Comparison of ENCODE assay signal across 18 mouse cellular contexts in the genomic region with DNA sequence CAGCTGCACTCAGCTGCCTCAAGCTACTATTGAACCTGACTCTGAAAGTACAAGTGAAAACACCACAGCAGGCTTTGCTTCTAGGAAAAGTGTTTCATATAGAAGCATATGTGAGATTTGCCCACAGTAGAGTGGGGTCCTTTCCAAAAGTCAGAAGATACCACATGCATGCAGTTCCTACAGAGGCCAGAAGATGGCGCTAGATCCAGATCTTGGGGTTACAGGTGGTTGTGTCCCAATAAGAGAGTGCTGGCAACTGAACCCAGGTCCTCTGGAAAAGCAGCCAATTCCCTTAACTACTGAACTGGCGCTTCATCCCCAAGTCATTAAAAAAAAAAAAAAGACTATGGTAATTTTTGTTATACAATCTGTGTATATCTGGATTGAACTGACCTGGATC. TPM values are rescaled to one million over a fixed set of nuclear protein-coding genes. Genes with fewer than 3 reads are reported as not detected.
A peak's percentile ranks its signal among the peaks of the same experiment; 100 is the strongest.
DNase-seq lines count a peak whose midpoint lies in the region; ATAC-seq and TF ChIP-seq lines count a peak whose summit lies in the region.
"Had no signal": no experiment of that assay in that cellular context is flagged by ENCODE, and none has a peak within 500 bp of the region (broad histone marks: within the 10 kb centered on the region; RNA-seq: fewer than 3 reads in every experiment).

No protein-coding gene starts in this region.

- intact Hi-C loops in heart, postnatal 14 days (cut with DNase I), result loop anchor here (10.0 kb wide), 1 partner anchor 309 kb away; no protein-coding TSS in a partner anchor

- TF ChIP-seq POLR2A in brain, embryonic 14.5 days (IDR thresholded peaks at IDR 0.05; ENCODE audit: borderline replicate concordance, extremely low read depth, insufficient read depth, insufficient read length, poor library complexity, severe bottlenecking), result no peak

- no peaks in the 10 kb centered on the region for H3K36me3 ChIP-seq in heart, embryonic 10.5 days
- no peaks in the 10 kb centered on the region for H3K36me3 ChIP-seq in liver, embryonic 14.5 days (replicated peaks; ENCODE audit: control insufficient read depth, insufficient read depth, low read depth)
- H3K36me3 ChIP-seq in liver, embryonic 12.5 days, result no peaks in the 10 kb centered on the region
- H3K36me3 ChIP-seq: forebrain, embryonic 15.5 days; limb, embryonic 12.5 days; neural tube, embryonic 13.5 days had no signal

- no peak overlapping the region for H3K4me2 ChIP-seq in liver, embryonic 14.5 days (ENCODE audit: low read depth)
- H3K4me2 ChIP-seq in liver, embryonic 12.5 days, result no peak overlapping the region
- H3K4me2 ChIP-seq: forebrain, embryonic 15.5 days; hindbrain, embryonic 14.5 days; limb, embryonic 12.5 days; neural tube, embryonic 13.5 days had no signal

- TF ChIP-seq CTCF in liver, embryonic 14.5 days (IDR thresholded peaks at IDR 0.05; ENCODE audit: low read depth), result peak; percentile 46
- TF ChIP-seq CTCF in brain, embryonic 14.5 days (IDR thresholded peaks at IDR 0.05; ENCODE audit: borderline replicate concordance, extremely low read depth, insufficient read depth, insufficient read length), result peak; percentile 43; the same call in 1 of the 2 replicates

- no peak overlapping the region for H3K27ac ChIP-seq in heart, embryonic 10.5 days
- no peak overlapping the region for H3K27ac ChIP-seq in liver, embryonic 14.5 days
- no peak overlapping the region for H3K27ac ChIP-seq in liver, embryonic 12.5 days
- H3K27ac ChIP-seq: forebrain, embryonic 15.5 days; hindbrain, embryonic 14.5 days; limb, embryonic 12.5 days; neural tube, embryonic 13.5 days had no signal

- H3K4me1 ChIP-seq in heart, embryonic 10.5 days, result no peaks in the 10 kb centered on the region
- no peaks in the 10 kb centered on the region for H3K4me1 ChIP-seq in liver, embryonic 14.5 days (replicated peaks; ENCODE audit: control insufficient read depth in 2 of 2, insufficient read depth in 2 of 2, low read length in 1 of 2)
- no peaks in the 10 kb centered on the region for H3K4me1 ChIP-seq in liver, embryonic 12.5 days
- H3K4me1 ChIP-seq: limb, embryonic 12.5 days had no signal

- H3K9me3 ChIP-seq in heart, embryonic 10.5 days, result no peaks in the 10 kb centered on the region
- H3K9me3 ChIP-seq in liver, embryonic 14.5 days (ENCODE audit: control insufficient read depth, low read length), result no peaks in the 10 kb centered on the region
- H3K9me3 ChIP-seq in liver, embryonic 12.5 days (replicated peaks), result no peaks in the 10 kb centered on the region
- H3K9me3 ChIP-seq: forebrain, embryonic 15.5 days had no signal

- 79% methylated on average over 2 of the region's 2 CpGs for WGBS in heart, embryonic 10.5 days
- 57% methylated on average over 2 of the region's 2 CpGs for WGBS in liver, embryonic 14.5 days (ENCODE audit: insufficient replicate concordance)
- 63% methylated on average over 2 of the region's 2 CpGs for WGBS in liver, embryonic 12.5 days (ENCODE audit: insufficient replicate concordance)

- no peak for TF ChIP-seq EP300 in liver, embryonic 14.5 days (IDR thresholded peaks at IDR 0.05; ENCODE audit: low read depth)

- no peak overlapping the region for H3K4me3 ChIP-seq in heart, embryonic 10.5 days
- H3K4me3 ChIP-seq in liver, embryonic 14.5 days (ENCODE audit: insufficient read depth in 1 of 2, low read depth in 2 of 2, low read length in 2 of 2), result no peak overlapping the region
- H3K4me3 ChIP-seq in liver, embryonic 12.5 days, result no peak overlapping the region
- H3K4me3 ChIP-seq: forebrain, embryonic 15.5 days; limb, embryonic 12.5 days; neural tube, embryonic 13.5 days had no signal

- DNase-seq in heart, embryonic 10.5 days (ENCODE audit: low spot score), result peak; percentile 48
- DNase-seq in heart, postnatal 14 days, result no peak
- no peak for DNase-seq in liver, embryonic 14.5 days (ENCODE audit: low read depth in 3 of 3, low spot score in 3 of 3)
- DNase-seq in ES-CJ7 (ENCODE audit: low read depth, low spot score), result peak; percentile 38
- no peak for DNase-seq in brain, embryonic 14.5 days (ENCODE audit: low read depth)
- no peak for DNase-seq in right cerebral cortex, adult 18-20 months
- DNase-seq in gastrocnemius, postnatal 10 days, result no peak
- DNase-seq: adrenal gland, adult 8-10 months; cerebellum, adult 8-10 months; gastrocnemius, postnatal 36 days; thymus, postnatal 14 days had no signal

- no peak for ATAC-seq in liver, embryonic 14.5 days (ENCODE audit: insufficient read depth)
- ATAC-seq in liver, embryonic 12.5 days, result no peak
- ATAC-seq: forebrain, embryonic 15.5 days had no signal

- H3K27me3 ChIP-seq in heart, embryonic 10.5 days (ENCODE audit: insufficient read depth, poor library complexity, severe bottlenecking), result no peaks in the 10 kb centered on the region
- no peaks in the 10 kb centered on the region for H3K27me3 ChIP-seq in liver, embryonic 14.5 days (ENCODE audit: control insufficient read depth, insufficient read depth, low read length)
- H3K27me3 ChIP-seq in liver, embryonic 12.5 days (replicated peaks), result no peaks in the 10 kb centered on the region
- H3K27me3 ChIP-seq: forebrain, embryonic 15.5 days; limb, embryonic 12.5 days; neural tube, embryonic 13.5 days had no signal

- H3K9ac ChIP-seq in liver, embryonic 14.5 days (replicated peaks), result no peak overlapping the region
- H3K9ac ChIP-seq in liver, embryonic 12.5 days, result no peak overlapping the region
- H3K9ac ChIP-seq: forebrain, embryonic 15.5 days; hindbrain, embryonic 14.5 days; limb, embryonic 12.5 days; neural tube, embryonic 13.5 days had no signal

RNA-seq across cellular contexts. Expression of gene Rxfp2, which starts 5.7 kb away (rescaled TPM):
- polyA plus RNA-seq in heart, embryonic 10.5 days (2016; fragmentation: Nextera tagmentation; extraction: Ambion mirVana), result 0.36 and 0.59 TPM in 2 replicates
- total RNA-seq in heart, postnatal 14 days (2021), result not detected
- polyA plus RNA-seq in liver, embryonic 14.5 days (2012; rRNA removed), result 0.06 TPM in 1 of 2 replicates, not detected in the other
- not detected in 2 replicates for polyA plus RNA-seq in liver, embryonic 14.5 days (2014; fragmentation: Nextera tagmentation; extraction: Ambion mirVana)
- polyA plus RNA-seq in liver, embryonic 12.5 days (2016; fragmentation: Nextera tagmentation; extraction: Ambion mirVana), result 0.07 and 0.11 TPM in 2 replicates
- 0.78 and 1.1 TPM in 2 replicates for polyA plus RNA-seq in brain, embryonic 14.5 days (2012; rRNA removed)
- not detected for total RNA-seq in gastrocnemius, postnatal 10 days (2021)
- total RNA-seq: adrenal gland, adult 8-10 months; gastrocnemius, postnatal 36 days; megakaryocyte-erythroid progenitor cell, adult 5-6 weeks; monocyte, adult 5-6 weeks had no signal

Comparison
In these comparisons a context has a peak if more than half of its experiments do, and no peak if none do; other contexts are left out.
1. DNase-seq: peak in heart, embryonic 10.5 days (single experiment) and ES-CJ7 (single experiment); none in heart, postnatal 14 days (0 of 2), liver, embryonic 14.5 days (0 of 3), brain, embryonic 14.5 days (single experiment), right cerebral cortex, adult 18-20 months (single experiment) and gastrocnemius, postnatal 10 days (single experiment).